Mouse (Mus musculus) ovary, postnatal 36 days (tissue): ENCODE results near the gene Ahcyl2.

Experiments used
- DNase-seq: peaks from one replicate; pipeline ENCODE4 v3.0.0; 2022; ENCODE audit warnings: low spot score, mixed read lengths

Gene Ahcyl2

GRCm38 (mm10) chr6:29853213-29853899, 85.5 kb downstream of the Ahcyl2 start:
- DNase-seq, result peak; percentile 80

GRCm38 (mm10) chr6:29853900-29854390, 86.1 kb downstream of the Ahcyl2 start:
- DNase-seq, result no peak

- DNase-seq, result peak; percentile 47
Observed at GRCm38 (mm10) chr6:29858619-29859018, 90.8 kb downstream of the Ahcyl2 start.

GRCm38 (mm10) chr6:29859344-29859743, 91.5 kb downstream of the Ahcyl2 start:
- DNase-seq, result no peak

GRCm38 (mm10) chr6:29860238-29860637, 92.4 kb downstream of the Ahcyl2 start:
- no peak for DNase-seq

GRCm38 (mm10) chr6:29864926-29865325, 97.1 kb downstream of the Ahcyl2 start:
- no peak for DNase-seq

- DNase-seq, result no peak
Observed at GRCm38 (mm10) chr6:29866935-29867724, 99.3 kb downstream of the Ahcyl2 start.

GRCm38 (mm10) chr6:29868341-29868895, 100.6 kb downstream of the Ahcyl2 start:
- no peak for DNase-seq

GRCm38 (mm10) chr6:29873654-29874053, 105.8 kb downstream of the Ahcyl2 start:
- DNase-seq, result no peak

- no peak for DNase-seq
Observed at GRCm38 (mm10) chr6:29875576-29875975, 107.8 kb downstream of the Ahcyl2 start.

GRCm38 (mm10) chr6:29876782-29877181, 109.0 kb downstream of the Ahcyl2 start:
- DNase-seq, result no peak

GRCm38 (mm10) chr6:29879579-29879978, 111.8 kb downstream of the Ahcyl2 start:
- no peak for DNase-seq

GRCm38 (mm10) chr6:29880796-29881195, 113.0 kb downstream of the Ahcyl2 start:
- no peak for DNase-seq

GRCm38 (mm10) chr6:29881936-29882335, 114.1 kb downstream of the Ahcyl2 start:
- DNase-seq, result no peak

GRCm38 (mm10) chr6:29882870-29883269, 115.1 kb downstream of the Ahcyl2 start:
- DNase-seq, result no peak

GRCm38 (mm10) chr6:29891151-29891550, 123.3 kb downstream of the Ahcyl2 start:
- DNase-seq, result no peak

- no peak for DNase-seq
Observed at GRCm38 (mm10) chr6:29896976-29897375, 129.2 kb downstream of the Ahcyl2 start.

GRCm38 (mm10) chr6:29901450-29901849, 133.6 kb downstream of the Ahcyl2 start:
- DNase-seq, result no peak

GRCm38 (mm10) chr6:29902256-29902655, 134.4 kb downstream of the Ahcyl2 start:
- DNase-seq, result no peak

GRCm38 (mm10) chr6:29903343-29903914, 135.6 kb downstream of the Ahcyl2 start:
- DNase-seq, result no peak

- no peak for DNase-seq
Observed at GRCm38 (mm10) chr6:29904281-29904680, 136.5 kb downstream of the Ahcyl2 start.

- no peak for DNase-seq
Observed at GRCm38 (mm10) chr6:29910631-29911030, 142.8 kb downstream of the Ahcyl2 start.

GRCm38 (mm10) chr6:29913673-29914072, 145.9 kb downstream of the Ahcyl2 start:
- DNase-seq, result no peak
